Mouse (Mus musculus) stomach, embryonic 14.5 days (tissue): ENCODE measurements around the gene Ctnnbip1. TPM values are rescaled to one million over a fixed set of nuclear protein-coding genes. Genes with fewer than 3 reads are reported as not detected.
A peak's percentile ranks its signal among the peaks of the same experiment; 100 is the strongest.

Source experiments
- ATAC-seq: fragments of 200-750 bp; cut with Nextera tagmentation; 2 replicates; pipeline ENCODE4 v1.8.0; 2017; ENCODE audit warnings: low read depth, moderate TSS enrichment; ENCODE audit not compliant: insufficient number of reproducible peaks, insufficient read depth, low FRiP score
- H3K27ac ChIP-seq: fragments of 300-500 bp; sonication (generic); 2 replicates; pipeline ENCODE4 v1.5.1; 2014; ENCODE audit warnings: mild to moderate bottlenecking, low read length, moderate library complexity, mixed read lengths
- H3K27me3 ChIP-seq: fragments of 300-500 bp; sonication (generic); 2 replicates; pipeline ENCODE4 v1.6.1; 2014; ENCODE audit warnings: low read length, control low read depth, mixed read lengths; ENCODE audit not compliant: control insufficient read depth, insufficient read depth
- H3K36me3 ChIP-seq: fragments of 300-500 bp; sonication (generic); 2 replicates; pipeline ENCODE4 v1.6.1; 2014; ENCODE audit warnings: mild to moderate bottlenecking, control low read depth, low read length, moderate library complexity, mixed read lengths; ENCODE audit not compliant: control insufficient read depth, insufficient read depth
- H3K4me1 ChIP-seq: fragments of 300-500 bp; sonication (generic); 2 replicates; pipeline ENCODE4 v1.6.1; 2014; ENCODE audit warnings: low read length, control low read depth, mixed read lengths; ENCODE audit not compliant: control insufficient read depth, insufficient read depth
- H3K4me2 ChIP-seq: fragments of 300-500 bp; sonication (generic); replicated peaks from 2 replicates; pipeline ENCODE4 v1.6.1; 2014; ENCODE audit warnings: low read depth, low read length, control low read depth
- H3K4me3 ChIP-seq: fragments of 300-500 bp; sonication (generic); 2 replicates; pipeline ENCODE4 v1.5.1; 2014; ENCODE audit warnings: low read depth, low read length, control low read depth
- H3K9ac ChIP-seq: fragments of 300-500 bp; sonication (generic); replicated peaks from 2 replicates; pipeline ENCODE4 v1.6.1; 2014; ENCODE audit warnings: low read depth, mild to moderate bottlenecking, control low read depth, low read length, moderate library complexity, mixed read lengths
- H3K9me3 ChIP-seq: fragments of 300-500 bp; sonication (generic); 2 replicates; pipeline ENCODE4 v1.6.1; 2016; ENCODE audit warnings: low read depth, low read length, control low read depth; ENCODE audit not compliant: control insufficient read depth
- WGBS: fragments of 180-500 bp; shearing (Covaris S2); extraction: QIAGEN DNeasy Blood & Tissue Kit; methylation state at CpG from one replicate; pipeline ENCODE4 v1.1.7; 2014; 5-methylcytosine and 5-hydroxymethylcytosine counted together
- polyA plus RNA-seq: library from polyadenylated mRNA; unstranded; fragments of >200 nt; fragmentation: Nextera tagmentation; extraction: Ambion mirVana; gene quantifications from 2 replicates; pipeline ENCODE4 v1.2.1, GENCODE M21; 2014

Ctnnbip1 gene
- polyA plus RNA-seq, 1 experiment from 2014 or later: 57.7 TPM

DNA sequence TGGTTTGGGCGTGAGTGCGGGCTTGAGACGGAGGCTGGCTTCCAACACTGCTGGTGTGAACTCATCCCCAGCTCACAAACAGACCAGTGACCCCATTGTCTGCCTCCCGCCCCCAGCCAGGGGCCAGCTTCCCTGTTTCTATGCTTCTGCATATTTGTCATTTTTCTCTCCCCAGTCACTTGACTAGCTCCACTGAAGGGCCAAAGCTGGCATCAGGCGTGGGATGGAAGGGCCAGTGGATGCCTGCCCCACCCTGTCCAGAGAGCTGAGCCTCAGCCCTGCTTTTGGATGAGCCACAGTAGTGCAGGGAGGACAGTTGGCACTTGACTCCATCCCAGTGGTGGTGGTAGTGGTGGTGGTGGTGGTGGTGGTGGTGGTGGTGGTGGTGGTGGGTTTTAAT lies 39.9 kb downstream of the Ctnnbip1 start:
- H3K9me3 ChIP-seq: no peaks in the 10 kb centered on the region
- H3K4me2 ChIP-seq: no peak overlapping the region
- 0 out of 2 replicates have a peak, but pooled peaks cover 8% of the 10 kb centered on the region for H3K4me1 ChIP-seq
- 86% methylated on average over 5 of the region's 5 CpGs for WGBS
- H3K27me3 ChIP-seq: no peaks in the 10 kb centered on the region
- H3K4me3 ChIP-seq: no peak overlapping the region
- no peaks in the 10 kb centered on the region for H3K36me3 ChIP-seq
- H3K9ac ChIP-seq: no peak overlapping the region
- no peak overlapping the region for H3K27ac ChIP-seq
- ATAC-seq: no peak

GRCm38 (mm10) chr4:149558389-149558788 lies 40.4 kb downstream of the Ctnnbip1 start:
- Histone ChIP-seq H3K27ac (no peak overlapping the region), H3K36me3 (no peaks in the 10 kb centered on the region), H3K9me3 (no peaks in the 10 kb centered on the region), H3K4me3 (no peak overlapping the region), H3K9ac (no peak overlapping the region), H3K27me3 (no peaks in the 10 kb centered on the region), H3K4me1 (0 out of 2 replicates have a peak, but pooled peaks cover 11% of the 10 kb centered on the region), H3K4me2 (no peak overlapping the region)
- no peak for ATAC-seq
- 69% methylated on average over 3 of the region's 3 CpGs for WGBS

GRCm38 (mm10) chr4:149561392-149561791 lies 43.4 kb downstream of the Ctnnbip1 start:
- no peak overlapping the region for H3K4me2 ChIP-seq
- H3K27ac ChIP-seq: no peak overlapping the region
- WGBS: 83% methylated on average over 4 of the region's 4 CpGs
- ATAC-seq: no peak
- H3K27me3 ChIP-seq: no peaks in the 10 kb centered on the region
- peaks cover 22% of the 10 kb centered on the region for H3K4me1 ChIP-seq
- H3K9me3 ChIP-seq: no peaks in the 10 kb centered on the region
- H3K4me3 ChIP-seq: no peak overlapping the region
- H3K9ac ChIP-seq: no peak overlapping the region
- no peaks in the 10 kb centered on the region for H3K36me3 ChIP-seq

DNA sequence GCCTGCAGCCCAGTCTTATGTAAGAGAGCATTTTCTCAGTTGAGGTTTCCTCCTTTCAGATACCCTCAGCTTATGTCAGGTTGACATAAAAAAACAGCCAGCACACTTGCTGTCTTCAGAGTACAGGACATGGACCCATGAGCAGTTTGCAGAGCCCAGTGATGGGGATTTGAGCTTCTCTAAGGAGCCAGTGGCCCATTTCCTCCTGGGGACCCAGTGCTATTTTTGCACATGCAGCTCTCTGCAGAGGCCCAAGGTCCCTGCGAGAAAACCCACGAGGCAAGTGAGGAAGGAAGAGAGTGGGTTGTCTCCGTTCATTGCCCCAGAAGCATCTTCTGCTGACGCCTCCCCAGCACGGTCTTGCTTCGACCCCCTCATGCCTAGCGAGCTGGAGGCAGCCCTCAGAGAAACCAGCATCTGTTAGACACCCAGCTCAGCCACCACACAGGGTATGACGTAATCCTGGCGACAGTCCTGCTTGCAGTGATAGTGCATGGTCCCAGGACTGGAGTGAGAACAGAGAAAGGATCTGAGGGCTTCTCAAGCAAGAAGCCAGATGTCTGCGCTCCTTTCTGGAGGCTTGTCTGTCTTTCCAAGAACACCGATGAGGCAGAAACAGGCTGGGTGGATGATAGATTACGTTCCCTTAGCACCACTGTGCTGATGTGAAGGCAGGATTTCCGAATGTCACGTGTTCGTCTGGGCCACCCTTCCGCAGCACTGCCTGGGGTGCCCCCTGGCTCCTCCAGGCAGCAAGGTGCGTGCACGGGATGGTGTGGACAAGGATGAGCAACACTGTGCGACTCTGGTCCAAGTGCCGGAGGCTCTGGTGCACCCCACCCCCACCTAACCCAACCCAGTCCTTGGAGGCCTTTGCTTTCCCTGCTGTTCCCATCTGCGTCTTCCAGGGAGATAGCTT lies 44.2 kb downstream of the Ctnnbip1 start:
- no peak overlapping the region for H3K9ac ChIP-seq
- peak overlapping the region; percentile 71; the same call in 1 of the 2 replicates for H3K27ac ChIP-seq
- H3K9me3 ChIP-seq: no peaks in the 10 kb centered on the region
- H3K4me2 ChIP-seq: 0 out of 2 replicates have a peak overlapping the region, but pooled peaks have one; percentile 5
- H3K27me3 ChIP-seq: no peaks in the 10 kb centered on the region
- peaks cover 22% of the 10 kb centered on the region for H3K4me1 ChIP-seq
- WGBS: 64% methylated on average over 21 of the region's 21 CpGs
- no peaks in the 10 kb centered on the region for H3K36me3 ChIP-seq
- no peak overlapping the region for H3K4me3 ChIP-seq
- ATAC-seq: no peak

GRCm38 (mm10) chr4:149562905-149563347 lies 44.9 kb downstream of the Ctnnbip1 start:
- no peak for ATAC-seq
- peak overlapping the region; percentile 71; the same call in 1 of the 2 replicates for H3K27ac ChIP-seq
- H3K9me3 ChIP-seq: no peaks in the 10 kb centered on the region
- no peaks in the 10 kb centered on the region for H3K27me3 ChIP-seq
- 28% methylated on average over 7 of the region's 7 CpGs for WGBS
- H3K4me2 ChIP-seq: no peak overlapping the region
- no peak overlapping the region for H3K4me3 ChIP-seq
- H3K36me3 ChIP-seq: no peaks in the 10 kb centered on the region
- no peak overlapping the region for H3K9ac ChIP-seq
- peaks cover 22% of the 10 kb centered on the region for H3K4me1 ChIP-seq

DNA sequence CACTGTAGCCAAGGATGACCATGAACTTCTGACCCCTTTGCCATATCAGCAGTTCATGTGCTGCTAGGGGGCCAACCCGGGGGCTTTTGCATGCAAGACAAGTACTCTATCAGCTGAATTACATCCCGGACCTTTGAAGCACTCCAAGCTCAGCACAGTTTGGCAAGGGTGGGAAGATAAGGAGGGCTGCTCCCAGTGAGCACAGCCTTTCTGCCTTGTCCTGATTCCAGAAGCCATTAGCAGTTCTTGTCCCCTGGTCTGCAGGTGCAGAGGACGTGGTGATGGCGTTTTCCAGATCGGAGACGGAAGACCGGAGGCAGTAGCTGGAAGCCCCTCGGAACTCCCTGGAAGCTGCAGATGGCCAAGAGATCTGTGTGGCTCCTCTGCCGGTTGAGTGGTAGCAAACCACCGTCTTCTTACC lies 45.9 kb downstream of the Ctnnbip1 start:
- no peak overlapping the region for H3K9ac ChIP-seq
- 78% methylated on average over 10 of the region's 10 CpGs for WGBS
- peaks cover 22% of the 10 kb centered on the region for H3K4me1 ChIP-seq
- H3K4me3 ChIP-seq: no peak overlapping the region
- H3K9me3 ChIP-seq: no peaks in the 10 kb centered on the region
- no peak overlapping the region for H3K4me2 ChIP-seq
- no peaks in the 10 kb centered on the region for H3K27me3 ChIP-seq
- H3K27ac ChIP-seq: no peak overlapping the region
- ATAC-seq: no peak
- H3K36me3 ChIP-seq: no peaks in the 10 kb centered on the region

DNA sequence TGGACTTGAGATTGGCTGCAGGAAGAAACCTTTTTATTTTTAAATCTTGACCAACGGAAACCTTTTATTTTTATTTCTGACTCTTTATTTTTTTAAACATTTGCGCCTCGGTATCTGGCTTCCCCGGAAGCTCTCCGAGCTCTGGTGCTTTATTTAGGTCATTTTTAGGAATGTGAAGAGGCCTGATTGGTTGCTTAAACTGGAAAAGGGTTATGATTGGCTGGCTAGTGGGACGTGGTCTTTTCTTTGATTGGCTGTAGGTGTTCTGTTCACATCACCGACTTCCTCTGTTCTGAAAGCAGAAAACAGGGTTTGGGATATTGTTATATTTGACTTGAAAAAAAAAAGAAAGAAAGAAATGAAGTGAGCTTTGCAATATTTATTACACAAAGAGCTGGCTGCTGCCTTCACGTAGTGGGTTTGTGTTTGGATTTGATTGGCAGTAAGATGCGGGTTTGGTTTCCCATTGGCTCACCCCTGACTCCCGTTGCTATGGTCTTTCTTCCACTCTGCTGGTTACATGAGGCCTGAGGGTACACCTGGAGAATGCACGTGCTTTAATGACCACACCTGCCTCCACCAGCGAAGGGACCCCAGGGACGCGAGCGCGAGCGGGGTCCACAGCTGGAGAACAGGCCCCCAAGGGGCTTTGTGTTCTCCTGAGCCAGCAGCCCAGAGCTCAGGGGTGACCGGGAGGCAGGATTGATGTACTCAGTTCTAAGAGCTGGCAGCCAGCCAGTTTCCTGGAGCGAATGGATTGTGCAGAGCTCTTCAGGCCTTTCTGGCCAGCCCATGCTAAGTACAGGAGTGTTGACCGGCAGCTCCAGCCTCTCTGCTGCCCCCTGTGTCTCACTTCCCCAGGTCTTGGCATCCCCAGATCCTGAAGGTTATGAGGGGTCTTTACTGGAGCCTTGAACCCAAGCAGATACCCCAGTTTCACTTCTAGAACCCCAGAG lies 46.7 kb downstream of the Ctnnbip1 start:
- Histone ChIP-seq H3K27ac (peak overlapping the region; percentile 69; the same call in 1 of the 2 replicates), H3K9ac (no peak overlapping the region), H3K9me3 (no peaks in the 10 kb centered on the region), H3K36me3 (no peaks in the 10 kb centered on the region), H3K4me1 (peaks cover 25% of the 10 kb centered on the region), H3K4me3 (no peak overlapping the region), H3K4me2 (peak overlapping the region; percentile 10; the same call in 1 of the 2 replicates), H3K27me3 (no peaks in the 10 kb centered on the region)
- WGBS: 41% methylated on average over 20 of the region's 20 CpGs
- peak; percentile 78 for ATAC-seq

DNA sequence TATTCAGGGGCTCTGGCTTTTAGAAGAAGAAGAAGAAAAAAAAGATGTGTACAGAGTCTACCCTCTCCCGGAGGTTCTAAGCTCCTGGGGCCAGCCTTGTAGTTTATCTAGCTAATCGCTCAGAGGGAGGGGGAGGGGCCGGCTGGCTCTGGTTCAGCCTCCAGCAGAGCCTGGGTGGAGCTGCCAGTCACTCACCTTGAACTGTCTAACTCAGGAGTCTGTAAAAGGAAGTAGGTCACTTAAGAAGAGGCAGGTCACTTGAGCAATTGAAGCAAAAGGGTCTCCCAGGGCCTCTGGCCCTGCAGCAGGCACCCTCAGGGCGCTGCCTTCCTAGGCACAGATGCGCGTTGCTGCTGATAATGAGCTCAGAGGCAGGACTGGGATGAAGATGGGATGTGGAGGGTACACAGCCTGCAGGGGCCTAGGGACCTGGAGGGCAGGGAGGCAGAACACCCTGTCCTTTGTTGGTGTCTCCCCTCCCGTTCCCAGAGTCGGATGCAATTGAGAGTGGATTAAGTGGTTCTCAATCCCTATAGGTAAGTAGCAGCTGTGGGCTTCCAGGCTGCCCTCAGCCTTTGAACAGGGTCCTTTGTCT lies 49.5 kb downstream of the Ctnnbip1 start:
- ATAC-seq: no peak
- no peaks in the 10 kb centered on the region for H3K27me3 ChIP-seq
- no peak overlapping the region for H3K4me2 ChIP-seq
- H3K4me3 ChIP-seq: no peak overlapping the region
- H3K9me3 ChIP-seq: no peaks in the 10 kb centered on the region
- 23% methylated on average over 8 of the region's 8 CpGs for WGBS
- no peaks in the 10 kb centered on the region for H3K36me3 ChIP-seq
- no peak overlapping the region for H3K9ac ChIP-seq
- peaks cover 35% of the 10 kb centered on the region for H3K4me1 ChIP-seq
- peak overlapping the region; percentile 53; the same call in 1 of the 2 replicates for H3K27ac ChIP-seq
